Mouse (Mus musculus): ENCODE data around the gene Tnrc6c.

DNA sequence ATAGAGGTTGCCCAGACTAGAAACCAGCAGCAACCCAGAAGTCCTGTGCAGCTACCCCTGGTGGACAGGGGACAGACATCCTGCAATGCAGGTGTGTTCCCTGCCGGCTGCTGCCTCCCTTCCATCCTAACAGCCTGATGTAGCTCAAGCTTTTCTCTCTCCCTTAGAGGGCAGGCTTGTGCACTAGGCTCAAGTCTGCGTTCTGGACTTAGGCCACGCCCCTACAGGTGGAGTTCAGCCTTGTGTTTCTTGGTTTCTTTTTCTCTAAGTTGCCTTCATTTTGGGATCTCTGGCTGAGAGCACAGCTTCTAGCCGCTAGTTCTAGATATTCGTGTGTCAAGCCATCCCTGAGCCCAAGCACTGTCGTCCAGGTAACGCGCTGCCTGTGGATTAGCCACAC is 31.9 kb downstream of the Tnrc6c start:
- no peak for TF ChIP-seq POLR2A (IDR thresholded peaks at IDR 0.05; ENCODE audit: low read depth, low read length)
- TF ChIP-seq SMC3 (IDR thresholded peaks at IDR 0.05; ENCODE audit: low read depth, low read length), result peak; percentile 66
- no peak for TF ChIP-seq EP300 (IDR thresholded peaks at IDR 0.05; ENCODE audit: low read length)
- peak; percentile 31 to 90; a peak in 3 of 4 replicates for TF ChIP-seq CTCF (conservative IDR thresholded peaks at IDR 0.05 in 1 of 2, IDR thresholded peaks at IDR 0.05 in 1 of 2; ENCODE audit: low read depth in 2 of 2, low read length in 2 of 2)
- TF ChIP-seq NELFE (IDR thresholded peaks at IDR 0.05; ENCODE audit: low read depth, low read length), result no peak; the same call in 1 of the 2 replicates
- no peak for TF ChIP-seq IRF4 (IDR thresholded peaks at IDR 0.05; ENCODE audit: low read depth, low read length)
